ENCODE assay signal across 29 mouse cellular contexts in genomic region chr7:30829428-30829827, GRCm38 (mm10). TPM values are rescaled to one million over a fixed set of nuclear protein-coding genes. Genes with fewer than 3 reads are reported as not detected.
"Had no signal": no experiment of that assay in that cellular context is flagged by ENCODE, and none has a peak within 500 bp of the region (broad histone marks: within the 10 kb centered on the region; RNA-seq: fewer than 3 reads in every experiment).

No protein-coding gene starts in this region.

- H3K4me1 ChIP-seq: limb, embryonic 10.5 days; limb, embryonic 13.5 days; lung, embryonic 15.5 days had no signal

- H3K27me3 ChIP-seq: limb, embryonic 13.5 days; liver, embryonic 12.5 days; liver, embryonic 15.5 days; lung, embryonic 15.5 days; megakaryocyte, embryonic 14.5 days had no signal

- H3K4me3 ChIP-seq: limb, embryonic 10.5 days; limb, embryonic 13.5 days; liver, embryonic 12.5 days; liver, embryonic 15.5 days; lung, embryonic 15.5 days; megakaryocyte, embryonic 14.5 days had no signal

- H3K9me3 ChIP-seq: limb, embryonic 10.5 days; limb, embryonic 13.5 days; liver, embryonic 12.5 days; liver, embryonic 15.5 days; lung, embryonic 15.5 days had no signal

- DNase-seq: kidney, adult 2 months; kidney, postnatal 36 days; liver; lung, adult 18-20 months; lung, postnatal 10 days; lung, postnatal 36 days; midbrain, embryonic 14.5 days; right cerebral cortex, postnatal 14 days; right cerebral cortex, postnatal 4 days; thymus, adult 2 months; thymus, postnatal 25 days had no signal

- H3K36me3 ChIP-seq: limb, embryonic 10.5 days; limb, embryonic 13.5 days; liver, embryonic 12.5 days; liver, embryonic 15.5 days; lung, embryonic 15.5 days had no signal

- H3K27ac ChIP-seq: kidney, postnatal 0 days; limb, embryonic 10.5 days; limb, embryonic 13.5 days; liver, embryonic 12.5 days; liver, embryonic 15.5 days; lung, embryonic 15.5 days; stomach, postnatal 0 days had no signal

RNA-seq across cellular contexts. Expression of gene Ffar2, which starts 5.9 kb away (rescaled TPM):
- total RNA-seq: left cerebral cortex, adult 18-20 months; left cerebral cortex, postnatal 25 days; midbrain, postnatal 0 days had no signal
- polyA plus RNA-seq: kidney, embryonic 14.5 days; limb, embryonic 10.5 days; limb, embryonic 13.5 days; midbrain, embryonic 11.5 days; midbrain, embryonic 14.5 days; neural tube, embryonic 11.5 days had no signal

RNA-seq across cellular contexts. Expression of gene Ffar3, which starts 26.6 kb away (rescaled TPM):
- total RNA-seq: layer of hippocampus, adult 8-10 months; layer of hippocampus, postnatal 10 days; left cerebral cortex, adult 18-20 months; left cerebral cortex, postnatal 25 days; midbrain, postnatal 0 days had no signal
- polyA plus RNA-seq: kidney, embryonic 14.5 days; limb, embryonic 10.5 days; limb, embryonic 13.5 days; liver, embryonic 12.5 days; liver, embryonic 15.5 days; lung, embryonic 15.5 days; midbrain, embryonic 11.5 days; midbrain, embryonic 14.5 days; midbrain, postnatal 0 days; neural tube, embryonic 11.5 days; neural tube, embryonic 14.5 days; stomach, embryonic 14.5 days had no signal

RNA-seq across cellular contexts. Expression of gene Ffar1, which starts 31.9 kb away (rescaled TPM):
- total RNA-seq: layer of hippocampus, adult 8-10 months; layer of hippocampus, postnatal 10 days; left cerebral cortex, adult 18-20 months; left cerebral cortex, postnatal 25 days; midbrain, postnatal 0 days had no signal
- polyA plus RNA-seq: kidney, embryonic 14.5 days; limb, embryonic 10.5 days; limb, embryonic 13.5 days; liver, embryonic 12.5 days; liver, embryonic 15.5 days; lung, embryonic 15.5 days; midbrain, embryonic 11.5 days; midbrain, embryonic 14.5 days; midbrain, postnatal 0 days; neural tube, embryonic 11.5 days; neural tube, embryonic 14.5 days; stomach, embryonic 14.5 days had no signal

RNA-seq across cellular contexts. Expression of gene Krtdap, which starts 41.7 kb away (rescaled TPM):
- total RNA-seq: layer of hippocampus, adult 8-10 months; layer of hippocampus, postnatal 10 days; left cerebral cortex, adult 18-20 months; left cerebral cortex, postnatal 25 days had no signal
- polyA plus RNA-seq: kidney, adult 2 months; kidney, embryonic 14.5 days; limb, embryonic 10.5 days; liver, embryonic 12.5 days; midbrain, embryonic 11.5 days; midbrain, embryonic 14.5 days; neural tube, embryonic 11.5 days had no signal

RNA-seq across cellular contexts. Expression of gene Cd22, which starts 50.7 kb away (rescaled TPM):
- total RNA-seq: layer of hippocampus, postnatal 10 days; left cerebral cortex, postnatal 25 days had no signal
- polyA plus RNA-seq: limb, embryonic 10.5 days; midbrain, embryonic 11.5 days; midbrain, embryonic 14.5 days; neural tube, embryonic 14.5 days had no signal
